Mouse (Mus musculus) heart, adult 2 months (tissue): Measurements from ENCODE around the gene Nfkbie. TPM values are rescaled to one million over a fixed set of nuclear protein-coding genes. Genes with fewer than 3 reads are reported as not detected.

ENCODE experiments used
- DNase-seq, 2 experiments: peaks; one replicate each; pipeline ENCODE4 v3.0.0; 2021
- H3K27ac ChIP-seq: fragments of 200-600 bp; 2 replicates; pipeline ENCODE4 v1.8.1; 2022
- H3K27me3 ChIP-seq: fragments of 200-500 bp; 2 replicates; pipeline ENCODE4 v1.6.1; 2012; ENCODE audit warnings: mild to moderate bottlenecking, low read length, inconsistent platforms, mixed read lengths; ENCODE audit not compliant: control insufficient read depth, insufficient read depth
- H3K36me3 ChIP-seq: fragments of 200-500 bp; 2 replicates; pipeline ENCODE4 v1.6.1; 2012; ENCODE audit warnings: low read length, inconsistent platforms; ENCODE audit not compliant: control insufficient read depth, insufficient read depth
- H3K4me1 ChIP-seq: fragments of 200-500 bp; 2 replicates; pipeline ENCODE4 v1.6.1; 2011; ENCODE audit warnings: low read length; ENCODE audit not compliant: control insufficient read depth, insufficient read depth
- H3K4me3 ChIP-seq: fragments of 200-600 bp; 2 replicates; pipeline ENCODE4 v1.8.1; 2022
- H3K79me2 ChIP-seq: fragments of 200-500 bp; replicated peaks from 2 replicates; pipeline ENCODE4 v1.6.1; 2012; ENCODE audit warnings: mild to moderate bottlenecking, inconsistent platforms, low read length, moderate library complexity, mixed read lengths; ENCODE audit not compliant: control insufficient read depth, insufficient read depth
- H3K9ac ChIP-seq: fragments of 200-500 bp; 2 replicates; pipeline ENCODE4 v1.6.1; 2012; ENCODE audit warnings: low read depth, mild to moderate bottlenecking, control low read depth, inconsistent platforms, low read length, mixed read lengths
- CTCF ChIP-seq: fragments of 200-600 bp; IDR thresholded peaks from 2 replicates; pipeline ENCODE4 v1.8.1; 2022; ENCODE audit warnings: antibody characterized with exemption, mild to moderate bottlenecking, moderate library complexity
- EP300 ChIP-seq: fragments of 200-500 bp; IDR thresholded peaks from 2 replicates; pipeline ENCODE4 v1.6.1; 2011; ENCODE audit warnings: low read depth, low read length, control low read depth; ENCODE audit not compliant: insufficient read depth
- POLR2A ChIP-seq: fragments of 200-500 bp; IDR thresholded peaks from 2 replicates; pipeline ENCODE4 v1.6.1; 2011; ENCODE audit warnings: mild to moderate bottlenecking, low read depth, low read length, control low read depth; ENCODE audit not compliant: insufficient read depth
- WGBS: fragments of 180-500 bp; shearing (Covaris S2); methylation state at CpG from one replicate; pipeline ENCODE4 v1.1.7; 2018; 5-methylcytosine and 5-hydroxymethylcytosine counted together
- intact Hi-C: fragments of 180-260 bp; cut with DNase I; formaldehyde crosslinking; loops from one replicate; pipeline ENCODE4 v1.15.1; 2025
- long read RNA-seq: library from polyadenylated mRNA; stranded (forward); transcript quantifications from one replicate; pipeline ENCODE4 v2.0.0, GENCODE M21; 2021
- polyA plus RNA-seq: library from polyadenylated mRNA; depleted of rRNA; stranded (reverse); fragments of >200 nt; gene quantifications from 2 replicates; pipeline ENCODE4 v1.2.3, GENCODE M21; 2012; rRNA removed
- total RNA-seq, 2 experiments: library from RNA; stranded (reverse); gene quantifications; 2 replicates each; pipeline ENCODE4 v1.2.3; 2021

Gene Nfkbie
- total RNA-seq (1 to 10 TPM; 1.1 TPM), polyA plus RNA-seq (1.6 and 2.2 TPM in 2 replicates)
- long read RNA-seq, partial matches to known transcripts = 0 of 2 reads
- long read RNA-seq, other reads (novel, unspliced or antisense) = 0 of 2 reads

DNA sequence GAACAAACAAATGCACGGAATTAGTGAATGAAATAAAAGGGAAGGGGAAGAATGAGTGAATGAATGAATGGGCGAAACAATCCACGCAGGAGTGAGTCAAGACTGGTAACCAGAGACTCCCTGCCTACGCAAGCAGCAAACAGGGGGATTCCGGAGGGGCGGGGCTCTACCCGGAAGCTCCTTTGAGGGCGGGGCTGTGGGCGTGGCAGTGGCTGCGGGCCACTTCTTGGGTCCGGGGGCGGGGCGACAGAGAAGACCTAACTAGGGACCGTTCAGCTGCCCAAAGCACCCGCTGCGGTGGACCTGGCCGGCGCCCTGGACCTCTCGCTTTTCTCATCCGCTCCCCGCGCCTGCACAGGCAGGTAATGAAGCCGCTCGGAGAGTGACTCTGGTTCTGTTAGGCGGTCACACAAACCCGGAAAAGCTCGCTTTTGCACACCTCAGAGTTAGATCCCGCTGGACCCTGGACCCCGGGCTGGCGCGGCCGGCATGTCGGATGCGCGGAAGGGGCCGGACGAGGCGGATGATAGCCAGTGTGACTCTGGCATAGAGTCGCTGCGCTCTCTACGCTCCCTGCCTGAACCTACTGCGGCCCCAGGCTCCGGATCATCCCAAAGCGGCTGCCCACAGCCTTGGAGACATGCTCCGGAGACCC, at the start of gene Nfkbie:
Nfkbie (plus strand) TSS at position 252 of the 655 bp plus-strand sequence.
- H3K27me3 ChIP-seq = no peaks in the 10 kb centered on the region
- peak within 1 kb of the TSS; percentile 66 for H3K9ac ChIP-seq
- H3K27ac ChIP-seq = peak within 1 kb of the TSS; percentile 47
- no peak for TF ChIP-seq CTCF
- peak; percentile 74 for TF ChIP-seq POLR2A
- no peaks in the 10 kb centered on the region for H3K36me3 ChIP-seq
- intact Hi-C loops = loop anchor here (2.0 kb wide), 1 partner anchor 49 kb away; the partner anchor contains the start of gene Aars2
- DNase-seq = peak; percentile 95 to 97
- no peaks in the 10 kb centered on the region for H3K79me2 ChIP-seq
- H3K4me3 ChIP-seq = peak within 1 kb of the TSS; percentile 89
- WGBS = under 1% methylated on average over 45 of the region's 45 CpGs
- H3K4me1 ChIP-seq = peaks cover 4% of the 10 kb centered on the region; the same call in 1 of the 2 replicates

- no peak for TF ChIP-seq CTCF
- no peak for TF ChIP-seq POLR2A
- no peak for TF ChIP-seq EP300
- intact Hi-C loops = loop anchor here (2.0 kb wide), 2 partner anchors 49 to 71 kb away; partner anchors contain the start of gene Nfkbie
- WGBS = 60% methylated on average over 6 of the region's 6 CpGs
- H3K79me2 ChIP-seq = no peaks in the 10 kb centered on the region
- H3K4me1 ChIP-seq = peaks cover 2% of the 10 kb centered on the region
- no peak overlapping the region for H3K4me3 ChIP-seq
- H3K9ac ChIP-seq = no peak overlapping the region
- H3K27ac ChIP-seq = no peak overlapping the region
- no peak for DNase-seq
- no peaks in the 10 kb centered on the region for H3K27me3 ChIP-seq
- H3K36me3 ChIP-seq = no peaks in the 10 kb centered on the region
These were observed 49.5 kb upstream of the Nfkbie start for GRCm38 (mm10) chr17:45505941-45506465.

DNA sequence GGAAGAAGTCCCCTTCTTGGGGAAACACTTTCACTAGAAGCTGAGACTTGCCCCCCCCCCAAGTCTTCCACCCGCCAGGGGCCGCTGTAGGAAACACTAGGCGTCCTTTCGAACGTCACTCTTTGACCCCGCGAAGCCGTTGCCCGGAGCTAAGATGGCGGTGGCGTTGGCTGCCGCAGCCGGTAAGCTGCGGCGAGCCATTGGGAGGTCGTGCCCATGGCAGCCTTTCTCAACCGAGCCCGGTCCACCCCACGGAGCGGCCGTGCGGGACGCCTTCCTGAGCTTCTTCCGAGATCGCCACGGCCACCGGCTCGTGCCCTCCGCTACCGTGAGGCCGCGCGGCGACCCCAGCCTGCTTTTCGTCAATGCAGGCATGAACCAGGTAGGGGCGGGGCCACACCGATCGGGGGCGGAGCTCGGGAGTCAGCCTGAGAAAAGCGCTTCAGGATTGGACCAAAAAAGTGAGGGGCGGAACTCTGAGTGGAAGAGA, 48.8 kb upstream of the Nfkbie start, which contains the start of gene Aars2:
Aars2 (plus strand) TSS at position 142 of the 490 bp plus-strand sequence.
- TF ChIP-seq CTCF = peak; percentile 82
- TF ChIP-seq POLR2A = peak; percentile 48
- TF ChIP-seq EP300 = peak; percentile 70; the same call in 1 of the 2 replicates
- Histone ChIP-seq H3K79me2 (no peaks in the 10 kb centered on the region), H3K36me3 (no peaks in the 10 kb centered on the region), H3K4me3 (peak within 1 kb of the TSS; percentile 68), H3K4me1 (peaks cover 2% of the 10 kb centered on the region), H3K27ac (peak within 1 kb of the TSS; percentile 94), H3K27me3 (no peaks in the 10 kb centered on the region), H3K9ac (peak within 1 kb of the TSS; percentile 86)
- DNase-seq = peak; percentile 94 to 97
- intact Hi-C loops = loop anchor here (2.0 kb wide), 2 partner anchors 48 to 72 kb away; partner anchors contain the start of gene Nfkbie
- under 1% methylated on average over 42 of the region's 42 CpGs for WGBS

DNA sequence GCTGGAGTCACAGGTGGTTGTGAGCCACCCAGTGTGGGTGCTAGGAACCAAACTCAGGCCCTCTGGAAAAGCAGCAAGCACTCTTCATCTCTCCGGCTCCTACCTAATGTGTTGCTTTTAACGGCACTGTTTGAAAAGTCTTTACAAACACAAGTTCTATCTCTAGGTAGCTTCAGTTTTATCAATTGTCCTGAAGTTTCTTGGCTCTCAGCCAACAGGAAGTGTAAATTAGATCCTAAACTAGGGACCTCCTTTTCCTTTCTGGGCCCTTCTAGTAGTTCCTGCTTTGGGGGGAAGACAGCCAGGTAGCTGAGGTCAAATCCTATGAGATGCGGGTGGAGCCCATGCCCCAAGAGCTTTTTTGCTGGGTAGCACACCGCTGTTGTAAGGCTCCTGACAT, 44.6 kb upstream of the Nfkbie start:
- Histone ChIP-seq H3K27ac (no peak overlapping the region), H3K27me3 (no peaks in the 10 kb centered on the region), H3K36me3 (no peaks in the 10 kb centered on the region), H3K4me3 (no peak overlapping the region), H3K9ac (no peak overlapping the region), H3K4me1 (peaks cover 2% of the 10 kb centered on the region), H3K79me2 (no peaks in the 10 kb centered on the region)
- 73% methylated on average over 4 of the region's 4 CpGs for WGBS
- DNase-seq = no peak
- TF ChIP-seq EP300 (no peak), CTCF (no peak), POLR2A (no peak)
- intact Hi-C loops = no loop called here

- no peaks in the 10 kb centered on the region for H3K79me2 ChIP-seq
These were observed 43.7 kb upstream of the Nfkbie start for GRCm38 (mm10) chr17:45511757-45512156.

More at GRCm38 (mm10) chr17:45511757-45512156, 43.7 kb upstream of the Nfkbie start:
- Histone ChIP-seq H3K36me3 (no peaks in the 10 kb centered on the region), H3K9ac (no peak overlapping the region), H3K4me3 (no peak overlapping the region), H3K27ac (no peak overlapping the region), H3K27me3 (no peaks in the 10 kb centered on the region), H3K4me1 (peaks cover 2% of the 10 kb centered on the region; the same call in 1 of the 2 replicates)
- 86% methylated on average over 4 of the region's 4 CpGs for WGBS
- TF ChIP-seq EP300 (no peak), POLR2A (no peak), CTCF (no peak)
- intact Hi-C loops = no loop called here
- no peak for DNase-seq
